Mouse (Mus musculus) small intestine, adult 2 months (tissue): ENCODE results near the gene Cd2ap.
A peak's percentile ranks its signal among the peaks of the same experiment; 100 is the strongest.

Experiments used
- CTCF ChIP-seq: fragments of 200-500 bp; IDR thresholded peaks from 2 replicates; pipeline ENCODE4 v1.5.1; 2012; ENCODE audit warnings: low read depth, mild to moderate bottlenecking, control low read depth, inconsistent platforms, low read length, moderate library complexity, mixed read lengths; ENCODE audit not compliant: insufficient replicate concordance, insufficient read length; ENCODE audit errors: extremely low read depth
- POLR2A ChIP-seq: fragments of 200-500 bp; IDR thresholded peaks from 2 replicates; pipeline ENCODE4 v1.6.1; 2012; ENCODE audit warnings: low read depth, mild to moderate bottlenecking, control low read depth, inconsistent platforms, low read length, moderate library complexity

DNA sequence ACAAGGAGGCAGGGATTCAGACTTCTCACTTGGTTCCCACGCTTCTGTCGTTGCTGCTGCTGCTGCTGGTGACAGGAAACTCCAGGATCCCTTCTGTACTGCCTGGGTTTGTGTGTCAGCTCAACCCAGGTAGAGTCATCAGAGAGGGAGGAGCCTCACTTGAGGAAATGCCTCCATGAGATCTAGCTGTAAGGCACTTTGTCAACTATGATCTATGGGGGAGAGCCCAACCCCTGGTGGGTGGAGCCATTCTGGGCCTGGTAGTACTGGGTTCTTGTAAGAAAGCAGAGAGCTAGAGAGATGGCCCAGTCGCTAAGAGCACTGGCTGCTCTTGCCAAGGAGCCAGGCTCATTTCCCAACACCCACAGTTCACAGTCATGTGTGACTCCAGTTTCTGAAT lies 34.0 kb upstream of the Cd2ap start:
- TF ChIP-seq CTCF (no peak), POLR2A (0 out of 2 replicates have a peak, but pooled peaks have one; percentile 23)
